Mouse (Mus musculus): ENCODE data around the gene Rps3a1. TPM values are rescaled to one million over a fixed set of nuclear protein-coding genes. Genes with fewer than 3 reads are reported as not detected.

The Rps3a1 gene
- total and polyA plus RNA-seq, 3 experiments, result 80.9 to 886 (median 470) TPM

DNA sequence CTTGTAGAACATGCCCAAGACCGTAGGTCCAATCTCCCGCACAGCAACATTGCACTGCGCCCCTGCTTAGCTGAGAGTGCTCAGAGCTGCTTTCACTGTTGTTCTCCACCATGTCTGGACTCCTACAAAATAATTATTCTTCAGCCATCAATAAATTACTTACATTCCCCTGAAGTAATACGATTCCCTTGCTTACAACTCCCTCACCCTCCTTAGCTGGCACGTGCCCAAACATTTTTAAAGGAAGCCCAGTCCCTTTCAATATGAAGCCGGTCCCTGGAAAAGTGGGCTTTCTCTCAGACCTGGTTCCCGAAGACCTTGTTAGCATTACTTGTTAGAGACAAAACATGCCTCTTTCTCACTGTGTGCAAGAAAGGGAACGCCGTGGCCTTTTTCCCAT, 7.0 kb upstream of the Rps3a1 start:
- no peak for ATAC-seq (ENCODE audit: extremely low read depth, insufficient number of reproducible peaks, low FRiP score, poor library complexity, severe bottlenecking)
- H3K27me3 ChIP-seq (ENCODE audit: insufficient read depth, low read length), result peaks cover 2% of the 10 kb centered on the region; the same call in 1 of the 2 replicates
- H3K36me3 ChIP-seq (replicated peaks), result peaks cover 13% of the 10 kb centered on the region
- DNase-seq (ENCODE audit: low spot score), result no peak
- no peaks in the 10 kb centered on the region for H3K9me3 ChIP-seq (replicated peaks)
- no peak overlapping the region for H3K4me3 ChIP-seq (ENCODE audit: low read depth, low read length)
- no peaks in the 10 kb centered on the region for H3K4me1 ChIP-seq (ENCODE audit: insufficient read depth, low read depth, low read length)
- TF ChIP-seq GATA1 (IDR thresholded peaks at IDR 0.05; ENCODE audit: borderline replicate concordance, low read length), result no peak
- TF ChIP-seq GATA2 (IDR thresholded peaks at IDR 0.05; ENCODE audit: borderline replicate concordance, low read depth, low read length), result no peak
- no peak for TF ChIP-seq CTCF (IDR thresholded peaks at IDR 0.05; ENCODE audit: low read depth, low read length)
- no peak for TF ChIP-seq POLR2AphosphoS5 (IDR thresholded peaks at IDR 0.05; ENCODE audit: insufficient replicate concordance, low read depth, low read length)
- TF ChIP-seq TAL1 (conservative IDR thresholded peaks at IDR 0.05; ENCODE audit: low read depth, low read length), result no peak

- peaks cover 13% of the 10 kb centered on the region for H3K36me3 ChIP-seq (replicated peaks)
- H3K4me3 ChIP-seq (ENCODE audit: low read depth, low read length), result no peak overlapping the region
- DNase-seq (ENCODE audit: low spot score), result no peak
- no peaks in the 10 kb centered on the region for H3K9me3 ChIP-seq (replicated peaks)
- no peak for TF ChIP-seq TAL1 (conservative IDR thresholded peaks at IDR 0.05; ENCODE audit: low read depth, low read length)
- no peak for TF ChIP-seq CTCF (IDR thresholded peaks at IDR 0.05; ENCODE audit: low read depth, low read length)
- no peak for TF ChIP-seq GATA2 (IDR thresholded peaks at IDR 0.05; ENCODE audit: borderline replicate concordance, low read depth, low read length)
- TF ChIP-seq POLR2AphosphoS5 (IDR thresholded peaks at IDR 0.05; ENCODE audit: insufficient replicate concordance, low read depth, low read length), result no peak
- TF ChIP-seq GATA1 (IDR thresholded peaks at IDR 0.05; ENCODE audit: borderline replicate concordance, low read length), result no peak
- H3K4me1 ChIP-seq (ENCODE audit: insufficient read depth, low read depth, low read length), result peaks cover under 1% of the 10 kb centered on the region; the same call in 1 of the 2 replicates
- ATAC-seq (ENCODE audit: extremely low read depth, insufficient number of reproducible peaks, low FRiP score, poor library complexity, severe bottlenecking), result no peak
- peaks cover 2% of the 10 kb centered on the region; the same call in 1 of the 2 replicates for H3K27me3 ChIP-seq (ENCODE audit: insufficient read depth, low read length)
Measured at GRCm38 (mm10) chr3:86149063-86149462, 6.6 kb upstream of the Rps3a1 start.

- peaks cover 27% of the 10 kb centered on the region for H3K4me1 ChIP-seq (ENCODE audit: insufficient read depth, low read depth, low read length)
- no peak for ATAC-seq (ENCODE audit: extremely low read depth, insufficient number of reproducible peaks, low FRiP score, poor library complexity, severe bottlenecking)
- H3K36me3 ChIP-seq (replicated peaks), result peaks cover 41% of the 10 kb centered on the region
- TF ChIP-seq GATA2 (IDR thresholded peaks at IDR 0.05; ENCODE audit: borderline replicate concordance, low read depth, low read length), result no peak
- no peak for TF ChIP-seq POLR2AphosphoS5 (IDR thresholded peaks at IDR 0.05; ENCODE audit: insufficient replicate concordance, low read depth, low read length)
- no peak for TF ChIP-seq CTCF (IDR thresholded peaks at IDR 0.05; ENCODE audit: low read depth, low read length)
- TF ChIP-seq GATA1 (IDR thresholded peaks at IDR 0.05; ENCODE audit: borderline replicate concordance, low read length), result no peak
- TF ChIP-seq TAL1 (conservative IDR thresholded peaks at IDR 0.05; ENCODE audit: low read depth, low read length), result no peak
- DNase-seq (ENCODE audit: low spot score), result no peak
- no peaks in the 10 kb centered on the region for H3K27me3 ChIP-seq (ENCODE audit: insufficient read depth, low read length)
- peak overlapping the region; percentile 96; the same call in 1 of the 2 replicates for H3K4me3 ChIP-seq (ENCODE audit: low read depth, low read length)
- no peaks in the 10 kb centered on the region for H3K9me3 ChIP-seq (replicated peaks)
Measured at GRCm38 (mm10) chr3:86143343-86143742, 841 bp upstream of the Rps3a1 start.

GRCm38 (mm10) chr3:86142934-86143317, 424 bp upstream of the Rps3a1 start:
- ATAC-seq (ENCODE audit: extremely low read depth, insufficient number of reproducible peaks, low FRiP score, poor library complexity, severe bottlenecking) (0 out of 2 replicates have a peak, but pooled peaks have one; percentile 17), DNase-seq (ENCODE audit: low spot score) (no peak)
- peaks cover 29% of the 10 kb centered on the region for H3K4me1 ChIP-seq (ENCODE audit: insufficient read depth, low read depth, low read length)
- no peaks in the 10 kb centered on the region for H3K9me3 ChIP-seq (replicated peaks)
- TF ChIP-seq POLR2AphosphoS5 (IDR thresholded peaks at IDR 0.05; ENCODE audit: insufficient replicate concordance, low read depth, low read length), result no peak
- TF ChIP-seq GATA1 (IDR thresholded peaks at IDR 0.05; ENCODE audit: borderline replicate concordance, low read length), result no peak
- no peak for TF ChIP-seq GATA2 (IDR thresholded peaks at IDR 0.05; ENCODE audit: borderline replicate concordance, low read depth, low read length)
- no peak for TF ChIP-seq CTCF (IDR thresholded peaks at IDR 0.05; ENCODE audit: low read depth, low read length)
- no peak for TF ChIP-seq TAL1 (conservative IDR thresholded peaks at IDR 0.05; ENCODE audit: low read depth, low read length)
- H3K36me3 ChIP-seq (replicated peaks), result peaks cover 44% of the 10 kb centered on the region
- H3K4me3 ChIP-seq (ENCODE audit: low read depth, low read length), result peak overlapping the region; percentile 96
- H3K27me3 ChIP-seq (ENCODE audit: insufficient read depth, low read length), result no peaks in the 10 kb centered on the region

GRCm38 (mm10) chr3:86141886-86142262, 628 bp downstream of the Rps3a1 start:
- H3K27me3 ChIP-seq (ENCODE audit: insufficient read depth, low read length), result no peaks in the 10 kb centered on the region
- DNase-seq (ENCODE audit: low spot score) (peak; percentile 15), ATAC-seq (ENCODE audit: extremely low read depth, insufficient number of reproducible peaks, low FRiP score, poor library complexity, severe bottlenecking) (no peak)
- H3K4me3 ChIP-seq (ENCODE audit: low read depth, low read length), result peak overlapping the region; percentile 96
- H3K9me3 ChIP-seq (replicated peaks), result no peaks in the 10 kb centered on the region
- TF ChIP-seq CTCF (IDR thresholded peaks at IDR 0.05; ENCODE audit: low read depth, low read length) (no peak), GATA1 (IDR thresholded peaks at IDR 0.05; ENCODE audit: borderline replicate concordance, low read length) (no peak), POLR2AphosphoS5 (IDR thresholded peaks at IDR 0.05; ENCODE audit: insufficient replicate concordance, low read depth, low read length) (no peak), GATA2 (IDR thresholded peaks at IDR 0.05; ENCODE audit: borderline replicate concordance, low read depth, low read length) (no peak), TAL1 (conservative IDR thresholded peaks at IDR 0.05; ENCODE audit: low read depth, low read length) (no peak)
- H3K36me3 ChIP-seq (replicated peaks), result peaks cover 53% of the 10 kb centered on the region
- peaks cover 33% of the 10 kb centered on the region for H3K4me1 ChIP-seq (ENCODE audit: insufficient read depth, low read depth, low read length)

DNA sequence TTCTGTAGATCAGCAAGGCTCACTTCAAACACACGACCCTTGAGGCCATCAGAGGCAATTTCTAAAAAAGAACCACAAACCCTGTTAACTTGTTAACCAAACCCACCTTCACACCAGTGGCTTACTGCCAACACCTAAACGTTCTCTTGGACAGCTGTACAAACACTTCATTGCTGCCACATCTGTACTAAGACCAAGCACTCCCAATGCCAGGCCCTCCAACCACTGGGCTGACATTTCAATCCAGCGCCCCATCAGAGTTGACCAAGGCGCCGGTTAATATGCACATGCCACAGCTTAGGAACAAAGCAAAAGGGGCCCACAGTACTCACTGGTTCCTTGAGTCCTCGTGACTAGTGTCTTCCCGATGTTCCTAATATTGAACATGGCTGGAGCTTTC, 1.1 kb downstream of the Rps3a1 start:
- no peaks in the 10 kb centered on the region for H3K9me3 ChIP-seq (replicated peaks)
- H3K4me3 ChIP-seq (ENCODE audit: low read depth, low read length), result peak overlapping the region; percentile 96
- peaks cover 33% of the 10 kb centered on the region for H3K4me1 ChIP-seq (ENCODE audit: insufficient read depth, low read depth, low read length)
- peaks cover 58% of the 10 kb centered on the region for H3K36me3 ChIP-seq (replicated peaks)
- ATAC-seq (ENCODE audit: extremely low read depth, insufficient number of reproducible peaks, low FRiP score, poor library complexity, severe bottlenecking), result no peak
- TF ChIP-seq TAL1 (conservative IDR thresholded peaks at IDR 0.05; ENCODE audit: low read depth, low read length) (no peak), GATA1 (IDR thresholded peaks at IDR 0.05; ENCODE audit: borderline replicate concordance, low read length) (no peak), CTCF (IDR thresholded peaks at IDR 0.05; ENCODE audit: low read depth, low read length) (no peak), POLR2AphosphoS5 (IDR thresholded peaks at IDR 0.05; ENCODE audit: insufficient replicate concordance, low read depth, low read length) (no peak), GATA2 (IDR thresholded peaks at IDR 0.05; ENCODE audit: borderline replicate concordance, low read depth, low read length) (no peak)
- H3K27me3 ChIP-seq (ENCODE audit: insufficient read depth, low read length), result no peaks in the 10 kb centered on the region
- no peak for DNase-seq (ENCODE audit: low spot score)

Data from G1E (cell line).